16 mouse cellular contexts compared by ENCODE assay signal in the genomic region with DNA sequence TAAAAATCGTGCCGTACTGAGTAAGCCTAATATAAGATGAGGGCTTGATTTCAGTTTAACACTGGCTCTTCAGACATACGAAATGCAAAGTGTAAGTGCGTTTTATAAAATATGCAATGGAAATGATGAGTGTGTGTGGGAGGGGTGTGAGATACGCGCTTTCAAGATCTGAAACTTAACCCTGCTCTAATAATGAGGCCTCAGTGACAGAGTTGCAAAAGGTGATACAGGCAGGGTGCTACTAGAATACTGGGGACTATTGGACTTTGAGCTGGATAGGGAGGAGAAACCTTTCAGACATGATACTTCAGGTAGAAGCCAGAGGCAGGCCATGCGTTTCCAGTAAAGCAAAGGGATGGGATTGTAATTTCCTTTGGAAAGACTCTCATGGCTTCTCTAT.
DNase-seq lines count a peak whose midpoint lies in the region; ATAC-seq and TF ChIP-seq lines count a peak whose summit lies in the region.
"Had no signal": no experiment of that assay in that cellular context is flagged by ENCODE, and none has a peak within 500 bp of the region (broad histone marks: within the 10 kb centered on the region; RNA-seq: fewer than 3 reads in every experiment).

No protein-coding gene starts in this region.

- no peaks in the 10 kb centered on the region for H3K36me3 ChIP-seq in kidney, embryonic 15.5 days
- H3K36me3 ChIP-seq in intestine, embryonic 16.5 days (ENCODE audit: control insufficient read depth, insufficient read depth, low read length): no peaks in the 10 kb centered on the region
- H3K36me3 ChIP-seq: forebrain, embryonic 10.5 days; stomach, embryonic 15.5 days had no signal

- no peak for TF ChIP-seq CTCF in left cerebral cortex, adult 2 months (IDR thresholded peaks at IDR 0.05)

- no peak overlapping the region for H3K4me3 ChIP-seq in kidney, embryonic 15.5 days (replicated peaks)
- H3K4me3 ChIP-seq in intestine, embryonic 16.5 days (ENCODE audit: low read length): no peak overlapping the region
- no peak overlapping the region for H3K4me3 ChIP-seq in left cerebral cortex, adult 2 months
- H3K4me3 ChIP-seq: forebrain, embryonic 10.5 days; stomach, embryonic 15.5 days had no signal

- no peaks in the 10 kb centered on the region for H3K9me3 ChIP-seq in kidney, embryonic 15.5 days (replicated peaks)
- H3K9me3 ChIP-seq in intestine, embryonic 16.5 days (ENCODE audit: control insufficient read depth, low read length): no peaks in the 10 kb centered on the region
- H3K9me3 ChIP-seq: forebrain, embryonic 10.5 days; stomach, embryonic 15.5 days had no signal

- intact Hi-C loops in left cerebral cortex, adult 2 months (cut with DNase I): no loop called here

- peak overlapping the region; percentile 61 for H3K27ac ChIP-seq in kidney, embryonic 15.5 days
- H3K27ac ChIP-seq in intestine, embryonic 16.5 days (ENCODE audit: low read length): peak overlapping the region; percentile 89
- no peak overlapping the region for H3K27ac ChIP-seq in left cerebral cortex, adult 2 months
- H3K27ac ChIP-seq: forebrain, embryonic 10.5 days; hindbrain, postnatal 0 days; stomach, embryonic 15.5 days had no signal

- peaks cover 54% of the 10 kb centered on the region for H3K4me1 ChIP-seq in kidney, embryonic 15.5 days
- peaks cover 42% of the 10 kb centered on the region for H3K4me1 ChIP-seq in intestine, embryonic 16.5 days (ENCODE audit: control insufficient read depth, insufficient read depth, low read length)

- no peak for ATAC-seq in kidney, embryonic 15.5 days (replicated peaks; ENCODE audit: low FRiP score)
- ATAC-seq in CD4-positive, CD25-positive, alpha-beta regulatory T cell, adult 4 months: peak; percentile 63
- ATAC-seq in intestine, embryonic 16.5 days: peak; percentile 65
- ATAC-seq: hindbrain, postnatal 0 days had no signal

- no peaks in the 10 kb centered on the region for H3K27me3 ChIP-seq in kidney, embryonic 15.5 days
- no peaks in the 10 kb centered on the region for H3K27me3 ChIP-seq in intestine, embryonic 16.5 days (replicated peaks; ENCODE audit: control insufficient read depth, insufficient read depth, low read length)
- H3K27me3 ChIP-seq: stomach, embryonic 15.5 days had no signal

- WGBS in kidney, embryonic 15.5 days: 70% methylated on average over 7 of the region's 7 CpGs
- 73% methylated on average over 7 of the region's 7 CpGs for WGBS in intestine, embryonic 16.5 days

- no peak overlapping the region for H3K4me2 ChIP-seq in kidney, embryonic 15.5 days
- H3K4me2 ChIP-seq in intestine, embryonic 16.5 days (ENCODE audit: low read depth, low read length): peak overlapping the region; percentile 2; the same call in 1 of the 2 replicates
- H3K4me2 ChIP-seq: stomach, embryonic 15.5 days had no signal

- DNase-seq in cerebellum, adult 9-10 months: peak; percentile 20
- DNase-seq in cerebellum, postnatal 36 days: no peak
- no peak for DNase-seq in kidney, postnatal 4 days
- DNase-seq in left cerebral cortex, adult 2 months (ENCODE audit: extremely low spot score in 1 of 2, low spot score in 2 of 2): no peak
- DNase-seq in Muller cell, postnatal 12 days (ENCODE audit: inconsistent ontology term): no peak
- DNase-seq: adrenal gland, postnatal 10 days; cerebellum, adult 11 months; gastrocnemius, postnatal 25 days; heart, postnatal 4 days; thymus, adult 2 months had no signal

- H3K9ac ChIP-seq in kidney, embryonic 15.5 days: no peak overlapping the region
- peak overlapping the region; percentile 49 for H3K9ac ChIP-seq in intestine, embryonic 16.5 days (ENCODE audit: low read depth, low read length)
- H3K9ac ChIP-seq: stomach, embryonic 15.5 days had no signal
